Mouse (Mus musculus) bone marrow macrophage, adult 2 months (primary cell): ENCODE measurements around the gene Myo10. TPM values are rescaled to one million over a fixed set of nuclear protein-coding genes. Genes with fewer than 3 reads are reported as not detected.

Experiments used
- H3K27ac ChIP-seq: 2 replicates; pipeline ENCODE4 v1.5.1; 2012; ENCODE audit warnings: low read depth, low read length; ENCODE audit not compliant: insufficient read depth
- H3K4me1 ChIP-seq: 2 replicates; pipeline ENCODE4 v1.6.1; 2012; ENCODE audit warnings: low read length; ENCODE audit not compliant: control insufficient read depth, insufficient read depth
- H3K4me3 ChIP-seq: 2 replicates; pipeline ENCODE4 v1.5.1; 2012; ENCODE audit warnings: mild to moderate bottlenecking, low read length, moderate library complexity; ENCODE audit not compliant: insufficient read depth
- CTCF ChIP-seq: IDR thresholded peaks from 2 replicates; pipeline ENCODE4 v1.5.1; 2012; ENCODE audit warnings: low read depth, mild to moderate bottlenecking, low read length, moderate library complexity
- POLR2A ChIP-seq: IDR thresholded peaks from 2 replicates; pipeline ENCODE4 v1.6.1; 2012; ENCODE audit warnings: mild to moderate bottlenecking, low read depth, low read length, borderline replicate concordance
- polyA plus RNA-seq: library from polyadenylated mRNA; stranded (reverse); fragments of >200 nt; gene quantifications from 2 replicates; pipeline ENCODE4 v1.2.4, GENCODE M21; 2012; ENCODE audit not compliant: missing spikeins, insufficient read depth, insufficient read length

Myo10 gene
- polyA plus RNA-seq, 1 experiment, result 17.2 TPM

DNA sequence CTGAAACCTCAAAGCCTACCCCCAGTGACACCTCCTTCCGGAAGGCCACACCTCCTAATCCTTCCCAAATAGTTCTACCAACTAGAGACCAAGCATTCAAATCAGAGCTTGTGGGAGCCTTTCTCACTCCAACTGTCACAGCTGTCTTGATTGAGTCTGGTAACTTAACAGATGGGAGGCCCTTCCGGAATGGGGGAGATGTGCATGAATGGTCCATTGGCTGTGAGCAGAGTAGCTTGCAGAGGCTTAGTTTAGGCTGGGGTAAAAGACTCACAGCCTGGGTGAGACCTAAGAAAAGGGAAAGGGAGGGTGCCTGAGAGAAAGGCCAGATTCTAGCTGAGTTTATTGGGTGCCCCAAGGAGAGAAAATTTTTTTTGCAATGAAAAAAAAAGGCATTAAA, 26.0 kb downstream of the Myo10 start:
- Histone ChIP-seq H3K4me1 (peaks cover 33% of the 10 kb centered on the region), H3K27ac (no peak overlapping the region), H3K4me3 (no peak overlapping the region)
- TF ChIP-seq CTCF, result no peak
- TF ChIP-seq POLR2A, result no peak

DNA sequence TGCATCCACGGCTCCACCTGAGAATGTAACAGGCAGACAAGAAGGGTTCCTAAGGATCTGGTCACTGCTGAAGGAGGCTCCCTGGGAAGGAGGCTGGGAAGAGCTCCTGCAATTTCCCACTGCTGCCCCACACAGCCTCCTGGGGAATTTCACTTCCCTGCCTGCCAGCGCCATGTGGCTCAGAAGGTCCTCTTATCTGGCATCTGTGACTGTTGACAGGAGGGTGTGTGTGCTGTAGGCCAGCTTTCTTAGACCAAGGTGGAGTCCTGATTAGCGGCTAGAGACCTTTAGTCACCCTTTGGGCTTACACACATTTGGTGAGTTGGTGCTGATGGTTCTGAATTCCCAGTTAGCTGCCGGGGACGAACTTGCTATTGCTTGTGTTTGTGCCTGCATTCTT, 28.0 kb downstream of the Myo10 start:
- Histone ChIP-seq H3K4me3 (no peak overlapping the region), H3K27ac (no peak overlapping the region), H3K4me1 (peaks cover 26% of the 10 kb centered on the region)
- TF ChIP-seq CTCF (no peak), POLR2A (no peak)

DNA sequence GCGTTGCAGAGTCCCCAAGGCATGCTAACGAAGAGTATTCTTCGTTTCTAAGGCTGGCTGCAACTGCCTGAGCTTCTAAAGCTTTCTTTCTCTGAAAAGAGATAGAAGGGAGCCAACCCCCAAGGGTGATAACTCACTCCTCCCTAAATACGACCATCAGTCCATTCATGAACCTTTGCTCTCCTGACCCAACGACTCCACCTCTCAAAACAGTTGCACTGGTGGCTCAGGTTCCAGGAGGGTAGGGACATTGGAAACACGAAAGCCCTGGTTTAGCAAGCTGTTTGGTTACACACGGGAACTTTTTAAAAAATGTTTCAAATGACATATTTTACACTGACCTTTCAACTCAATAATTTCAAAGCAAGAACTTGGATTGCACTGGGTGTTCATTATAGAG, 29.5 kb downstream of the Myo10 start:
- TF ChIP-seq POLR2A, result no peak
- peaks cover 27% of the 10 kb centered on the region for H3K4me1 ChIP-seq
- no peak overlapping the region for H3K4me3 ChIP-seq
- no peak overlapping the region for H3K27ac ChIP-seq

DNA sequence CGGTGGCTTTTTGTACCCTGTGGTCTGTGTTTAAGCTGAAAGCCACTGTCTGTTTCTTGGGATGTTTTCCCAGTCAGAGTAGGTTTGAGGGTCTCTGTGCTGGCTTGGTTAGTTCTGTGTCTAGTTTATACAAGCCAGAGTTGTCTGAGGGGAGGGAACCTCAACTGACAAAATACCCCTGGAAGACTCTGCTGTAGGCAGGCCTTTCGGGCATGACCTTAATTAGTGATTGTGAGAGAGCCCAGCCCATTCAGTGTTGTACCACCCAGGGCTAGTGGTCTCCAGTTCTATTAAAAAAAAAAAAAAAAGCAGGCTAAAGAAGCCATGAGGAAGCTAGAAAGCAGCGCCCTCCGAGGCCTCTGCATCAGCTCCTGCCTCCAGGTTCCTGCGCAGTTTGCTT, 30.0 kb downstream of the Myo10 start:
- no peak for TF ChIP-seq CTCF
- no peak for TF ChIP-seq POLR2A
- H3K27ac ChIP-seq, result no peak overlapping the region
- H3K4me1 ChIP-seq, result peaks cover 30% of the 10 kb centered on the region
- H3K4me3 ChIP-seq, result no peak overlapping the region

DNA sequence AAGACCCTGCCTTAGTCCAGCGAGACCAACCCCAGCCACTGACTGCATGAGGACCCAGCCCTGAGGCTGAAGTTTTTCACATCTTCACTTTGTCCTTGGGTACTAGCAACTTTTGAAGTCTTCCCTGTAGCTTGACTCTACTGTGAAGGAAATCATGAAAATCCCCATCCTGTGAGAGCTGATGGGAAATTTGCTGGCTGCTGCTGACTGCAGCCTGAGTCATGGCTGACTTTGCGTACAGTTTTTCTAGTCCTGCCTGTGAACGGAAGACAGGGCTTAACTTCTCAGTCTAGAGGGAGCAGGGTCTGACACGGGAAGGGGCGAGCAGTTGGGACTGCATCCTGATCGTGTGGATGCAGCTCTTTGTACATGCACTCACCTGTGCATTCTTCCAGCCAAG, 30.6 kb downstream of the Myo10 start:
- Histone ChIP-seq H3K27ac (no peak overlapping the region), H3K4me3 (no peak overlapping the region), H3K4me1 (peaks cover 30% of the 10 kb centered on the region)
- TF ChIP-seq POLR2A, result no peak
- no peak for TF ChIP-seq CTCF

DNA sequence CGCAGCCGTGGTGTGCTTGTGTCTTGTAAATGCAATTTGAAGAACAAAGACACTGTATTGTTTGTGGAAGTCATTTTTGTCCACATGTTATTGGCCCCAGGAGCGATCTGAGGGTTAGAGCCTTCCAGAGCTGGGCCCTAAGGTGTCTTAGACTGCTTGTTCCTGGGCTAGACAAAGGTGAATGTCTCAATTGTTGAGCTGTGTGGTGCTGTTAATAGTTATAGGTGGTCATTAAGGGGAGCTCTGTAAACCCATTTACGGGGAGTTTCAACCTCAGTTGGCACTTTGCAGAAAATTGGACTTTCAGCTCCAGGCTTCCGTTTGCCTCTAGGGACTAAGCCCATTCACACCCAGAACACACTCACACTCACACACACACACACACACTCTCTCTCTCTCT, 31.4 kb downstream of the Myo10 start:
- Histone ChIP-seq H3K27ac (no peak overlapping the region), H3K4me3 (no peak overlapping the region), H3K4me1 (peaks cover 30% of the 10 kb centered on the region)
- TF ChIP-seq CTCF (no peak), POLR2A (no peak)

DNA sequence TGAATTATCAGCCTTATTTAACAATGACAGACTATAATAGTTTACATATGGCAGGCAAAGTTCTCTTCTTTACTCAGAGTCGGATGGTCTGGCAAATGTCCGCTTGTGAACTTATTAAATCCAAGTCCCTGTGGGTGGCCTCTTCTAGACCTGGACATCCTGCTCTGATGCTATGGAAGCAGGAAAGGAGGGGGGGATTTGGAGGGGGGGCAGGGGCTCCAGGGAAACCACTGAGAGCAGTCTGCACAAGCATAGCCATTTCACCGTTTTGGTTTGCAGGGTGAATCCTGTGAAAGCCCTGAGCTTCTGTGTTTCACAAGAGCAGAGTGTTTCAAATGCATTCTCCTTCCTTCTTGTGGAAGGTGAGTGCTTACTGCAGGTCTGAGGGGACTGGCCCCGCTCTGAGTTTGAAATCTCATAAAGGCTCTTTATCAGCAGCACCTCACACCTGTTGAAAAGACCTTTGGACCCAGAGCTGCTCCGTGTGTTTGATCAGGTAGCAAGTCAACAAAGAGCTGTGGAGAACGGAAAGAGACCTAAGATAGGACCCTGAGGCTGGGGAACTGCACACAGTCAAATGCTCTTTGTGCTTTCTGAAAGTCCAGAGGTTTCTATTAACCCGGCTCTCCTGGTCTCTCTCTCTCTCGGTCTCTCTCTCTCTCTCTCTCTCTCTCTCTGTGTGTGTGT, 40.7 kb downstream of the Myo10 start:
- no peak overlapping the region for H3K27ac ChIP-seq
- no peak overlapping the region for H3K4me3 ChIP-seq

DNA sequence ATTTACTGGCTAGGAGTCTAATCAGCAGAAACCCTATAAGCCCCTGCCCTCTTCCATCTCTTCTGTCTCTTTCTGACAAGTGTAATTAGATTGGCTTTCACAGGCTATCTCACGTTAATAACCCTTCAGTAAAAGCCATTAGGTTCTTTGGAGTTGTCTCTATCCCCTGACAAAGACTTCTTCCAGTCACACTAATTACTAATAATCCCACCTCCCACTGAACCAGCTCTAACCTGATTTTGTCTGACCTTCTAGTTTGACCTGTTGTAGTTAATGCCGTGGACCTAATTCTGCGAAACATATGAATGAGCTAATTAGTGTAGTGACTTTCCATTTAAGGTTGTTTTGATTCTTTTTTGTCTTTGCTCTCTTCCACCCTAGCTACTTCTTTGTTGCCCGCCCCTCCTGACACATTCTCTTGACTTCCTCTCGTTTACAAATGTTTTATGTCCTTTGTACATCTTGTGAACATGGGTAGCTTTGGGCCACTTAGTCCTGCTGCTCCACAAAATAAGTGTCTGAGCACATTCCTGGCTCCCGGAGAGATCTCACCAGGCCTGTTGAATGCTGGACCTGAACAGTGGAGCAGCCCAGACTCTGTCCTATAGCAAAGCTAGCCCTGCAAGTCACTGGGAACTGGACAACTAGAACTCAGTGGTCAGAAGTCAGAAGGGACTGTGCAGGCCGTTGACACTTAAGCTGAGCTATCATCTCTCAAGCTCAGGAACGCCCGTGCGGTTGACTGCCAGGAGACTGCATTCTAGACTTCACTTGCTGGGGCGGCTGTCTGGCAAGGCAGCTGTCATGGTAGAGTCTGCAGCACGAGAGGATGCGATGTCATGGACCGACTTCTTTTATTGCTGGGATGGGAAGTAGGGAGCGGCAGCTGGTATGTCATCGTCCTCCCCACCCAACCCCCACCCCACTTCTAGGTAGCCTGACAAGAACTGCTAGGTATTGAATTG, 47.2 kb downstream of the Myo10 start:
- Histone ChIP-seq H3K27ac (no peak overlapping the region), H3K4me3 (no peak overlapping the region), H3K4me1 (no peaks in the 10 kb centered on the region)
- no peak for TF ChIP-seq CTCF

More for the DNA sequence above, 40.7 kb downstream of the Myo10 start:
- H3K4me1 ChIP-seq, result no peaks in the 10 kb centered on the region
- no peak for TF ChIP-seq POLR2A
- no peak for TF ChIP-seq CTCF

DNA sequence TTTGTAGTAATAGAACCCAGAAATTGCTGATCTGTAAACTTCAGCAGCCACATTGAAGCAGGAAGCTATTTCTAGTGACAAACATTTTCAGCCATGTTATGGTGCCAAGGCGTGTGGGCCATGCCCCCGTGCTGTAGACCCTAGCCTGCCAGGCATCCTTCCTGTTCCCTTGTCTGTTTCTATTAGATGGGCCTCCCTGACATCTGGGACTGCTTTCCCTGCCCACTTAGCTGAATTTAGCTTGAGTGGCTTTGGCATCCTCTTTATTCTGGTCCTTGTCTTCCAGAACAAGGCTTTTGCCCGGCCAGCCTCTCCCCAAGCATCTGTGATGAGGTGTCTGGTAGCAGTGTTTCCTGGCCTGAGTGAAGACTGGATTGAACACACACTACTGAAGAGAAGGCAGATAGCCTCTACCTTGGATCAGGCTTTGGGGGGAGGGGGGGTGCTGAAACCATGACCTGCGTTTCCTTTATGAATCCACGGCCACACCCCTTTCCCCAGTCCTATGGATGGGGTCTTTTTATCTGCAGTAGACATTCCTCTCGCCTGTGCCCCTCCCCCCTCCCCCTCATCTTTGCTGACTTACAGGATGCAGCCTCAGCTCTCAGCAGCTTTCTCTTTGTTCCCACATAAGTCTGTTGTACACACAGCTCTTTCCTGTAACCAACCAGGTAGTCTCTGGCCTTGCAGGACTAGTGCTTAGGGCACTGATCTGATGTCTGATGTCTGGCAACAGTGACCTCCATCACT, 51.1 kb downstream of the Myo10 start:
- H3K27ac ChIP-seq, result no peak overlapping the region
- H3K4me3 ChIP-seq, result no peak overlapping the region
- no peaks in the 10 kb centered on the region for H3K4me1 ChIP-seq
- TF ChIP-seq POLR2A (no peak), CTCF (no peak)
